Mouse (Mus musculus): ENCODE data around the gene 2310022B05Rik. TPM values are rescaled to one million over a fixed set of nuclear protein-coding genes. Genes with fewer than 3 reads are reported as not detected.

2310022B05Rik gene
- polyA plus RNA-seq, 1 experiment, result 25.9 TPM

- no peaks in the 10 kb centered on the region for H3K27me3 ChIP-seq (ENCODE audit: control insufficient read depth, insufficient read depth, low read length, poor library complexity, severe bottlenecking)
- H3K9me3 ChIP-seq (replicated peaks; ENCODE audit: control insufficient read depth, insufficient read depth, low read length, poor library complexity, severe bottlenecking), result no peaks in the 10 kb centered on the region
- H3K4me1 ChIP-seq (ENCODE audit: control insufficient read depth, insufficient read depth, low read length), result no peaks in the 10 kb centered on the region
- H3K36me3 ChIP-seq (ENCODE audit: control insufficient read depth, insufficient read depth, low read length, poor library complexity, severe bottlenecking), result no peaks in the 10 kb centered on the region
- no peak overlapping the region for H3K4me3 ChIP-seq (ENCODE audit: low read depth, low read length)
- TF ChIP-seq POLR2A (IDR thresholded peaks at IDR 0.05; ENCODE audit: insufficient read depth, low read length), result no peak
- no peak for TF ChIP-seq EP300 (IDR thresholded peaks at IDR 0.05; ENCODE audit: insufficient read depth, low read depth, low read length)
- no peak for TF ChIP-seq CTCF (IDR thresholded peaks at IDR 0.05; ENCODE audit: low read depth, low read length)
- no peak overlapping the region for H3K9ac ChIP-seq (ENCODE audit: low read depth, poor library complexity, severe bottlenecking)
- no peak overlapping the region for H3K27ac ChIP-seq (ENCODE audit: insufficient read depth, low read length)
These were observed 5.2 kb downstream of the 2310022B05Rik start for GRCm38 (mm10) chr8:124657961-124658360.

- no peak overlapping the region for H3K9ac ChIP-seq (ENCODE audit: low read depth, poor library complexity, severe bottlenecking)
- H3K36me3 ChIP-seq (ENCODE audit: control insufficient read depth, insufficient read depth, low read length, poor library complexity, severe bottlenecking), result no peaks in the 10 kb centered on the region
- H3K27me3 ChIP-seq (ENCODE audit: control insufficient read depth, insufficient read depth, low read length, poor library complexity, severe bottlenecking), result no peaks in the 10 kb centered on the region
- no peak overlapping the region for H3K27ac ChIP-seq (ENCODE audit: insufficient read depth, low read length)
- no peak overlapping the region for H3K4me3 ChIP-seq (ENCODE audit: low read depth, low read length)
- TF ChIP-seq EP300 (IDR thresholded peaks at IDR 0.05; ENCODE audit: insufficient read depth, low read depth, low read length) (no peak), POLR2A (IDR thresholded peaks at IDR 0.05; ENCODE audit: insufficient read depth, low read length) (no peak), CTCF (IDR thresholded peaks at IDR 0.05; ENCODE audit: low read depth, low read length) (no peak)
- no peaks in the 10 kb centered on the region for H3K4me1 ChIP-seq (ENCODE audit: control insufficient read depth, insufficient read depth, low read length)
- H3K9me3 ChIP-seq (replicated peaks; ENCODE audit: control insufficient read depth, insufficient read depth, low read length, poor library complexity, severe bottlenecking), result no peaks in the 10 kb centered on the region
These were observed 9.3 kb downstream of the 2310022B05Rik start for GRCm38 (mm10) chr8:124653568-124654475.

GRCm38 (mm10) chr8:124652546-124652945 is 10.6 kb downstream of the 2310022B05Rik start:
- Histone ChIP-seq H3K36me3 (ENCODE audit: control insufficient read depth, insufficient read depth, low read length, poor library complexity, severe bottlenecking) (no peaks in the 10 kb centered on the region), H3K27ac (ENCODE audit: insufficient read depth, low read length) (no peak overlapping the region), H3K4me3 (ENCODE audit: low read depth, low read length) (no peak overlapping the region), H3K9ac (ENCODE audit: low read depth, poor library complexity, severe bottlenecking) (no peak overlapping the region), H3K27me3 (ENCODE audit: control insufficient read depth, insufficient read depth, low read length, poor library complexity, severe bottlenecking) (no peaks in the 10 kb centered on the region), H3K4me1 (ENCODE audit: control insufficient read depth, insufficient read depth, low read length) (peaks cover 3% of the 10 kb centered on the region), H3K9me3 (replicated peaks; ENCODE audit: control insufficient read depth, insufficient read depth, low read length, poor library complexity, severe bottlenecking) (no peaks in the 10 kb centered on the region)
- TF ChIP-seq CTCF (IDR thresholded peaks at IDR 0.05; ENCODE audit: low read depth, low read length) (no peak), EP300 (IDR thresholded peaks at IDR 0.05; ENCODE audit: insufficient read depth, low read depth, low read length) (no peak), POLR2A (IDR thresholded peaks at IDR 0.05; ENCODE audit: insufficient read depth, low read length) (no peak)

- no peaks in the 10 kb centered on the region for H3K36me3 ChIP-seq (ENCODE audit: control insufficient read depth, insufficient read depth, low read length, poor library complexity, severe bottlenecking)
These were observed 11.4 kb downstream of the 2310022B05Rik start for GRCm38 (mm10) chr8:124651776-124652175.

GRCm38 (mm10) chr8:124648311-124648710 is 14.9 kb downstream of the 2310022B05Rik start:
- TF ChIP-seq POLR2A (IDR thresholded peaks at IDR 0.05; ENCODE audit: insufficient read depth, low read length), result no peak
- TF ChIP-seq EP300 (IDR thresholded peaks at IDR 0.05; ENCODE audit: insufficient read depth, low read depth, low read length), result no peak
- no peak for TF ChIP-seq CTCF (IDR thresholded peaks at IDR 0.05; ENCODE audit: low read depth, low read length)
- no peak overlapping the region for H3K9ac ChIP-seq (ENCODE audit: low read depth, poor library complexity, severe bottlenecking)
- H3K4me1 ChIP-seq (ENCODE audit: control insufficient read depth, insufficient read depth, low read length), result peaks cover 6% of the 10 kb centered on the region

More at GRCm38 (mm10) chr8:124651776-124652175, 11.4 kb downstream of the 2310022B05Rik start:
- Histone ChIP-seq H3K9ac (ENCODE audit: low read depth, poor library complexity, severe bottlenecking) (no peak overlapping the region), H3K4me3 (ENCODE audit: low read depth, low read length) (no peak overlapping the region), H3K27me3 (ENCODE audit: control insufficient read depth, insufficient read depth, low read length, poor library complexity, severe bottlenecking) (no peaks in the 10 kb centered on the region), H3K9me3 (replicated peaks; ENCODE audit: control insufficient read depth, insufficient read depth, low read length, poor library complexity, severe bottlenecking) (no peaks in the 10 kb centered on the region), H3K27ac (ENCODE audit: insufficient read depth, low read length) (no peak overlapping the region), H3K4me1 (ENCODE audit: control insufficient read depth, insufficient read depth, low read length) (peaks cover 3% of the 10 kb centered on the region)
- no peak for TF ChIP-seq EP300 (IDR thresholded peaks at IDR 0.05; ENCODE audit: insufficient read depth, low read depth, low read length)
- TF ChIP-seq CTCF (IDR thresholded peaks at IDR 0.05; ENCODE audit: low read depth, low read length), result no peak
- TF ChIP-seq POLR2A (IDR thresholded peaks at IDR 0.05; ENCODE audit: insufficient read depth, low read length), result no peak

More at GRCm38 (mm10) chr8:124648311-124648710, 14.9 kb downstream of the 2310022B05Rik start:
- Histone ChIP-seq H3K9me3 (replicated peaks; ENCODE audit: control insufficient read depth, insufficient read depth, low read length, poor library complexity, severe bottlenecking) (no peaks in the 10 kb centered on the region), H3K4me3 (ENCODE audit: low read depth, low read length) (no peak overlapping the region), H3K27ac (ENCODE audit: insufficient read depth, low read length) (no peak overlapping the region), H3K27me3 (ENCODE audit: control insufficient read depth, insufficient read depth, low read length, poor library complexity, severe bottlenecking) (no peaks in the 10 kb centered on the region), H3K36me3 (ENCODE audit: control insufficient read depth, insufficient read depth, low read length, poor library complexity, severe bottlenecking) (no peaks in the 10 kb centered on the region)

Measured in ES-Bruce4 (cell line).